Mouse (Mus musculus): ENCODE results near the gene Hgfac.

DNA sequence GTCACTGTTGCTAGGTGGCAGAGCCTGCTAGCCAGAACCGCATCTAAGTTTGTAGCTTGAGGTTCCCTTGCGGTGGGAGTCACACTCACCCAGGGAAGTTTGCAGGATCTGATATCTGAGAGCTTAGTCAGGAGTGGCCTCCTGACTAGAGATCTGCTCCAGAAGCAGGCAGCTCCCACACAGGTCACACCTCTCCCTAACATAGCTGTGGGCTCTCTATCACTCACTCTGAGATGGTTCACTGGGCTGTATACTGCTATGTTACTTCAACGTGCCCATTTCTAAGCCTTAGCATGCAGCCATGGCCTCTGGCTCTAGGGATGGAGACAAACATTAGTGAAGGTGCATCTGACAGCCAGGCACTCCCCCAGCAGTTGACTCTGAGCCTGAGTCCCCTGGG lies 50.3 kb downstream of the Hgfac start:
- TF ChIP-seq MAX (IDR thresholded peaks at IDR 0.05; ENCODE audit: low read depth) (no peak), POLR2A (IDR thresholded peaks at IDR 0.05; ENCODE audit: insufficient read length, low read depth) (no peak), POLR2AphosphoS2 (IDR thresholded peaks at IDR 0.05; ENCODE audit: insufficient read length, low read depth) (no peak), REST (IDR thresholded peaks at IDR 0.05; ENCODE audit: insufficient read depth, insufficient read length) (no peak), MYOD1 (IDR thresholded peaks at IDR 0.05; ENCODE audit: control insufficient read depth in 1 of 3, insufficient read length in 2 of 3, low read depth in 2 of 3) (no peak), SRF (IDR thresholded peaks at IDR 0.05; ENCODE audit: control insufficient read depth, insufficient read length, low read depth) (no peak)
